Mouse (Mus musculus): ENCODE results near the gene Syt14.

Syt14 gene

DNA sequence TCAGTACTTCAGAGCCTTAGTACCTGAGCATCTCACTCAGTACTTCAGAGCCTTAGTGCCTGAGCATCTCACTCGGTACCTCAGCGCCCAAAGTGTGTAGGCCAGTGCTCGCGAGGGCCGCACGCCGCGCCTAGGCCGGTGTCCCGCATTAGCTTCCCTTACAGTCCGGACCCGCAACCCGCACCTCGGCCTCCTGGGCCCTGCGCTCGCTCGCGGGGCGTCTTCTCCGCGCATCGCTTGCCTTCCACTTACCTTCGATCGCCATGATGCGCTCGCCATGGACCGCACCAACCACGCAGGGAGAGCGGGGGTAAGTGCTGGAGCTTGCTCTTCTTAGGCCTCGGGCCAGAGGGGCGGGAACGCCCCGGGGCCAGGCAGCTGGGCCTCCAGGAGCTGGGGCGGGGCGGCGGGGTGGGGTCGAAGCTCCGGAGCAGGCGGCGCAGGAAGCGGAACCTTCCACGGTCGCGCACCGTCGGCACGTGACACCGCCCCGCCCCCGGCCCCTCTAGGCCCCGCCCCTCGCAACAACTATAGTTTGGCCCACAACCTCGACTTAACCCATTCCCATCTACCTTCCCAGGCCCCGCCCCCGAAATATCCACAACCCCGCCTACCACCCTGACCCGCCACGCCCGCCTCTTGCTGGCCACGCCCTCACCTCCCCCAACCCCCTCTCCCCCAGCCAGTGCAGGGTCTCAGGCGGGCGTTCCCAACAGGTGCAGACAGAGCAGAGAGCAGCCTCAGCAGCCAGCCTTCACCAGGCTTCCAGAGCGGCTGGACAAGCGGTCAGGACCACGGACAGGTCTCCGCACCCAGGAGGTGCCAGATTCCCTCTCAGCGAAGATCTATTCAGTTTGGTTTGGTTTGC is at the start of gene Syt14:
Gene Syt14, minus strand, starts transcription at position 405 of the 868 bp plus-strand sequence.
- peak; percentile 32 to 61 for DNase-seq (ENCODE audit: low spot score in 2 of 2)

DNA sequence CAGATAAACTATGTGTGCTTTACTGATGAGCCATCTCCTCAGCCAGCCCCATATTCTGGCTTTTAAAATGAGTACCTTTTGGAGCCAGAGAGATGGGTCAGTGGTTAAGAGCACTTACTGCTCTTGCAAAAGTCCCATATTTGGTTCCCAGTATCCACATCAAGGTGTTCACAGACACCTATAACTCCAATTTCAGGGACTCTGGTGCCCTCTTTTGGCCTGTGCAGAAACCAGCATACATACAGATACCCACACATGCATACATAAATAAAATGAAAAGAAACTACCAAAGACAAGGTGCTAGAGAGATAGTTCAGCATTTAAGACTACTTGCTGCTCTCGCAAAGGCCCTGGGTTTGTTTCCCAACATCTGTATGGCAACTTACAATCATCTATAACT is 48.4 kb upstream of the Syt14 start:
- DNase-seq (ENCODE audit: low spot score in 2 of 2) = no peak

- no peak for DNase-seq (ENCODE audit: low spot score in 2 of 2)
These were observed 47.5 kb upstream of the Syt14 start for GRCm38 (mm10) chr1:193083051-193083450.

DNA sequence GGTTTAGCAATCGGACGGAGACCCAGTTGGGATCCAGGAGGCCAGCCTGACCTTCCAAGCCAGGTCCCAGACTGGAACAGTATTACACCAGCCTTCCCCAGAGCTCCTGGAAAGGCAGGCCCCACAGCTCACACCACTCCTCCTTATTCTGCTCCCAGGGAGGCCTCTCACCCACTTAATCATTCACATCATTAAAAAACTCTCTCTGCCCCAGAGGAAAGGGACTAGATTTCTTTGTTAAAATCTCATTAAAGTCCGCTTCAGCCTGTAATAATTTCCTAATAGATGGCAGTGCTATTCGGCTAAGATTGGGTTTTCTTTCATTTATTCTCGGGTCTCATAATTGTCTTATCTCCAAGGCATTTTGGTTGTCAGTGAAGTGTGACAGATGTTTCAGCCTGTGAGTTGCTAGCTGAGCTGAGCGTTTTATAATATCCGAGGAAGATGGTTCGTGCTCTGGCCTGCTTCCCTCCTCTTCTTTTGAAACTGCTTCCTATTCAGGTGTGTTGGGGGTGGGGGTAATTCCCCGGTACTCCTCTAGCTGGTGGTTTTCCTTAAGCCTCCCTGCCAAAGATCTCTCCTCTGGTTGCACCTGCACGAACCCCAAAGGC is 46.8 kb upstream of the Syt14 start:
- no peak for DNase-seq (ENCODE audit: low spot score in 2 of 2)

DNA sequence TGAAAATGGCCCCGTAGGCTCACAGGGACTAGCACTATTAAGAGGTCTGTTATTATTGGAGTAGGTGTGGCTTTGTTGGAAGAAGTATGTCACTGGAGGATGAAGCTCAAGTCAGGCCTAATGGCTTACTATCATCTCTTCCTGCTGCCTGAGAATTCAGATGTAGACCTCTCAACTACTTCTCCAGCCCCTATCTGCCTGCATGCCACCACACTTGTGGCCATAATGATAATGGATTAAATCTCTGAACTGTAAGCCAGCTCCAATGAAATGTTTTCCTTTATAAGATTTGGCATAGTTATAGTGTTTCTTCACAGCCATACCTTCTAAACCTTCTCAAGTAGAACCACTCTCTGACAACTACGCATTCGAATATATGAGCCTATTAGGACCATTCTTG is 27.0 kb upstream of the Syt14 start:
- DNase-seq (ENCODE audit: low spot score in 2 of 2) = no peak

GRCm38 (mm10) chr1:193060167-193060566 is 24.6 kb upstream of the Syt14 start:
- DNase-seq (ENCODE audit: low spot score in 2 of 2) = no peak

DNA sequence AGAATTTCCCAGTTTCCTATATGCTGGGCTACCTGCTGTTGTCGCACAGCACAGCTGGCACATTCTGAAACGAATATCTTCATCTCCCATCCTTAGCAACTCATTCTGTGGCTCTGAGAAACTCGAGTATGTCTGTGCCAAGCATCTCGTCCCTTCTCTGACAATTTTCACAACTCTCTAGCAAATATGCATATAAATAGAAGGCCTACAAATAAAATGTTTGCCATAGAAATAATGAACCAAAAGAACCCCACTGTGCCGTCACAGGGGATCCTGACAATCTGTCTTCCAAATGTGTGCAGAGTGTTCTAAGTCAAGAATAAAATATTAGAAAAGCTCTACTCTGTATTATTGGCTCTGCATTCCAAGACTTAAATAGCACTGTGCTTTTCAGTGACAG is 24.0 kb upstream of the Syt14 start:
- DNase-seq (ENCODE audit: low spot score in 2 of 2) = no peak

- no peak for DNase-seq (ENCODE audit: low spot score in 2 of 2)
These were observed 18.8 kb upstream of the Syt14 start for GRCm38 (mm10) chr1:193054401-193054800.

DNA sequence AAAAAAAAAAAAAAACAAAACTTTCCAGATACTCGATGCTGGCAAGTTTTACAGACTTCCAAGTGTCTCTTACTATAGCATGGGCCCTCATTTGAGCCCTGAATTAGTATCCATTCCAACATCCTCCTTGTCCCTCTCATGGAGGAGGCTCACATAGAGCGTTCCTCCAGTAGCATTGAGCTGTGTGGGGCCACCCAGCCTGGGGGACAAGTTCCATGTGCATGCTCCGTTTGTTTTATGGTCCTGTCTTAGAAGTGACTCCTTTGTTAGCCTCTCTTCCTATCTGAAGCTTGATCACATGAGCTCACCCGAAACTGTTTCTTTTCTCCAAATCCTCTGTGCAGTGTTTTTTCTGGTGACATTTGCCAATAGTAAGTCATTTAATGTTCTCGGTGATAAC is 17.5 kb upstream of the Syt14 start:
- no peak for DNase-seq (ENCODE audit: low spot score in 2 of 2)

GRCm38 (mm10) chr1:193047616-193048015 is 12.0 kb upstream of the Syt14 start:
- DNase-seq (ENCODE audit: low spot score in 2 of 2) = no peak

GRCm38 (mm10) chr1:193042760-193043295 is 7.3 kb upstream of the Syt14 start:
- no peak for DNase-seq (ENCODE audit: low spot score in 2 of 2)

DNA sequence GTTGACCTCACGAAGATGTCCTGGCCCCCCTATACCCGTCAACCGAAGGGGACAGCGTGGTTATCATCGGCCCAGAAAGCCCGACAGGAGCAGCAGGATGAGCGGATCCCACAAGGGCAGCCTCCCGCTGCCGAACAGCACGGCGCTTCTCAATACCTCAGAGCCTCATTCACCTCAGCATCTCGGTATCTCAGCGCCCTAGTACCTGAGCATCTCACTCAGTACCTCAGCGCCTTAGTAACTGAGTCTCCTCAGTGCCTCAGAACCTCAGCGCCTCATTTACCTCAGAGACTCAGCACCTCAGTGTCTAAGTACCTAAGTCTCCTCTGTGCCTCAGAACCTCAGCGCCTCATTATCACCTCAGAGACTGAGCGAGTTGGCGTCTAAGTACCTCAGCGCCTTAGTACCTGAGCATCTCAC is 614 bp downstream of the Syt14 start:
- no peak for DNase-seq (ENCODE audit: low spot score in 2 of 2)

DNA sequence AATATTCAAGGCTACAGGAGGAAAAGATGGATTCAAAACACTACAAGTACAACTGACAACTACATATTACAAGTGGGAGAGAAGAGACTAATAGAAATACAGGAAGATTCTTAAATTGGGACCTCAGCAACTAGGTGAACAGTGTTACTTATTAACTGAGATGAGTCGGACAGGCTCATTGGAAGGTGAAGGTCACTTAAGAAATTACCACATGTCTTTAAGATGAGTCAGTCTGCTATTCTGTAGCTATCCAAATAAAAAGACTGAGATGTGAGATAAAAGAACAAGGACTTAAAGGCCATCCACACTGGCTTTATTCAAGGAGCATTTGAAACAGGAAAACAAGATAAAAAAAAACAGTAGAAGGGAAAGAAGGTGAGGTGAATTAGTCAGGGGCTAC is 11.3 kb downstream of the Syt14 start:
- no peak for DNase-seq (ENCODE audit: low spot score in 2 of 2)

GRCm38 (mm10) chr1:193012351-193012750 is 23.2 kb downstream of the Syt14 start:
- DNase-seq (ENCODE audit: low spot score in 2 of 2) = no peak

GRCm38 (mm10) chr1:193011000-193011769 is 24.4 kb downstream of the Syt14 start:
- no peak for DNase-seq (ENCODE audit: low spot score in 2 of 2)

GRCm38 (mm10) chr1:193004581-193004980 is 31.0 kb downstream of the Syt14 start:
- no peak for DNase-seq (ENCODE audit: low spot score in 2 of 2)

GRCm38 (mm10) chr1:193003953-193004352 is 31.6 kb downstream of the Syt14 start:
- no peak for DNase-seq (ENCODE audit: low spot score in 2 of 2)

DNA sequence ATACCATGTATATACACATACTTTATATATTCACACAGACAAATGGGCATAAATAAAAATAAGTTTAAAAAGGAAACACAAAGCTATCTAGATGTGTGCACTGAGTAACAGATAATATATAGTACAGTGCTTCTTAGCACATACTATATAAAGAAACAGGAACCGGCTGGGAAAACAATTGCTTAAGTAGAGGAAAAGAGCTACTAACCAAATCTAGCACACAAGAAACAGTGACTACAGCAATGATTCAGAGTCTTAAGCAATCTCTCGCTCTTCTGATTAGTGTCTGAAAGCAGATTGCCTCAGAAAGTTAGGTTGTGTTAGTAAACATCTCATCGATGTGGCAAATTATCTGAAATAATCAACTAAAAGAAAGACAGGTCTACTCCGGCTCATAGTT is 33.3 kb downstream of the Syt14 start:
- no peak for DNase-seq (ENCODE audit: low spot score in 2 of 2)

DNA sequence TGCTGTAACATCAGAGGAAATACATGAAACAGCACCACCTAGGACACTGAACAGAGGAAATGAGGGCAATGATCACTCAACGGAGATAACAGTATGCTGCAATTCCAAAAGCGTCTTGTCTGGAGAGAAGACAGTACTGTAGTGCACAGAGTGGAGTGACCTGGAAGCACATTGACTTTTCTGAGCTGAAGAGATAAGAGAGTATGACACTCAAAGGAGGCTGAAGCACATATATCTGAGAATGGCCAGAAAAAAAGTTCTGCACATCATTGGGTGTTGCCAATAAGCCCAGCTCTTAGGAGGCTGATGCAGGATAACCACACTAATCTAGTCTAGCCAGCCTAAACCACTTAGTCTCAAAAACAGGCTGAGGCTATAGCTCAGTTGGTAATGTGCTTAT is 34.0 kb downstream of the Syt14 start:
- DNase-seq (ENCODE audit: low spot score in 2 of 2) = no peak

DNA sequence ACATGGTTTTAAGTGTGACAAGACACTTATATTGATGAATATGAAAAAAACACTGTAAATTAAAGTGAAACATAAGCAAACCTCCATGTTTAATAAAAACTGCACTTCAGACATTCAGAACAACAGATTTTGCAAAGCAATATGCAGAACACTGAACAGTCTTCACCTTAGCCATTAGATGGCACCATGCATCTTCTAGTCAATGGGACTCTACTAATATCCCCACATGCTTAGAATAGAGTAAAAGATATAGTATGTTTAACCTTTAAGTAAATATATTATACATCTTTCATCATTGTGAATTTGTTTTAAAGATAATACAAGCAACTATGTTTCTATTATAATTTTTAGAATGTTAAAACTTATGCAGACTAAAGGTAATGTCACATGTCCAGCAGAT is 34.7 kb downstream of the Syt14 start:
- DNase-seq (ENCODE audit: low spot score in 2 of 2) = no peak

DNA sequence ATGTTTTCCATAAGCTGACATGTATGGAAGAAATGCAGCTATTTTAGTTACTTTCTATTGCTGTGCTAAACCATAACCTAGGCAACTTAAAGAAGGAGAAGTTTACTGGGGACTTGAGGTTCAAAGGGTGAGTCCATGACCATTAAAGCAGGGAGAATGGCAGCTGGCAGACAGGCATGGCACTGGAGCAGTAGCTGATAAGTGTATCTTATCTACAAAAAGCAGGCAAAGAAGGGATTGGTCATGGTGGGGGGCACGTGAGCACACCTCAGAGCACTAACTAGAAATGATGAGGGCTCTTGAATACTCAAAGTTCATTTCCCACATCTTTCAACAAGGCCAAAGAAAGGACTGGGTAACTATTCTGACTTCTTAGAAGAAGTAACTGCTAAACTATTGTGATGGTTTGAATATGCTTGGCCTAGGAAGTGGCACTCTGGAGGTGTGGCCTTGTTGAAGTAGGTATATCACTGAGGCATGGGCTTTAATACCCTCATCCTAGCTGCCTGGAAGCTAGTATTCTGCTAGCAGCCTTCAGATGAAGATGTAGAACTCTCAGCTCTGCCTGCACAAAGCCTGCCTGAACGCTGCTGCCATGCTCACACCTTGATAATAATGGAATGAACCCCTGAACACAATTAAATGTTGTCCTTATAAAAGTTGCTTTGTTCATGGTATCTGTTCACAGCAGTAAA is 41.2 kb downstream of the Syt14 start:
- no peak for DNase-seq (ENCODE audit: low spot score in 2 of 2)

DNA sequence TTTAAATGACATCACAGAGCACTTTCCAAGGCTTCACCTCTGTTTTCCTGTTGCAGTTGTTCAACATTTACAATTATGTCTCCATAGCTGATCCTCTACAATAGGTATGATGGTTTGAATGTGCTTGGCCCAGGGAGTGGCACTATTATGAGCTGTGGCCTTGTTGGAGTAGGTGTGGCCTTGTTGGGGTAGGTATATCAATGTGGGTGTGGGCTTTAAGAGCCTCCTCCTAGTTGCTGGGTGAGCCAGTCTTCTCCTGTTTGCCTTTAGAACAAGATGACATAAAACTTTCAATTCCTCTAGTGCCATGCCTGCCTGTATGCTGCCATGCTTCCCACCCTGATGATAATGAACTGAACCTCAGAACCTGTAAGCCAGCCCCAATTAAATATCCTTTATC is 42.1 kb downstream of the Syt14 start:
- DNase-seq (ENCODE audit: low spot score in 2 of 2) = no peak

Data from frontal cortex, postnatal 10 days (tissue).